Mouse (Mus musculus): ENCODE data around the gene Rsad1. TPM values are rescaled to one million over a fixed set of nuclear protein-coding genes. Genes with fewer than 3 reads are reported as not detected.
A peak's percentile ranks its signal among the peaks of the same experiment; 100 is the strongest.

Rsad1 gene
- polyA plus RNA-seq, 1 experiment from 2014 or later = 4.2 TPM

DNA sequence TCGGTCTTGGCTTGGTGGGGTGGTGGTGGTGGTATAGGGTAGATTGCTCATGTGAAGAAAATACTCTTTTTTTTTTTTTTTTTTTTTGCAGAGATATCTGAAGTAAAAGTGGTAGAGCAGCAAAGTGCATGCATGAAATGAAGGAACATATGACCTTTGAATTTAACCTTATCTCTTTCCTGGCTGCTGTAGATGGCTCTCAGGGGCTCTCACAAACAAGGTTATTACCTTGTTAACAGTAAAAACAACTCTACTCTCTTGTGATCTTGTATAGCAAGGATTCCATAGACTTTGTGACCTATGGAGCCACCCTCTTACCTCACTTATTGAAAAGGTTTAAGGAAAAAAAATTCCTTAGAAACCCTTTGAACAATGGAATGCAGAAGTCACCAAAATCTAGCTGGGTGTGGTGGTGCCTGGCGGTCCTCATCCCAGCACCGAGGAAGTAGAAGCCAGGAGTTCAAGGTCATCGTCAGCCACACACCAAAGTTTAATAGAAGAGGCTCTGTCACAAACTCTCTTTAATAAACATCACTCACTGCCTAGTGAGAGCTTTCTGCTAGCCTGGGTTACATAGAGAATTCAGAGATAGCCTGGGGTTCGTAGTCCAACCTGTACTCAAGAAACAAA is 31.2 kb upstream of the Rsad1 start:
- no peak for ATAC-seq (ENCODE audit: insufficient read depth)

DNA sequence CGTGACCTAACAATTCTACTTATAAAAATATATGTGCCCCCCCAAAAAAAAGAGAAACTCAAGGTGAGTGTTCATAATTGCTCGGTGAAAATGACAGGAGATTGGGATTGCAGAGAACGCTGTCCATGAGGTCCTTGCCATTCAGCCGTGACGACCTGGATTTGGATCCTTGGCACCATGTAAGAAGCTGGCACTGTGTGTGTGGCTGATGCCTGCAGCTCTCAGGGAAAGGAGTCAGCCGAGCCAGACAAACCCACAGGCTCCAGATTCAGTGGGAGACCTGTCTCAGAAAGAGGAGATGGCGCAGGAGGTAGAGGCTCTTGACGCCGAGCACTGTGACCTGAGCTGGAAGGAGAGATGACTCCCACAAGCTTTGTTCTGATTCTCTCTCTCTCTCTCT is 27.3 kb upstream of the Rsad1 start:
- Histone ChIP-seq H3K36me3 (ENCODE audit: insufficient read depth) (0 out of 2 replicates have a peak, but pooled peaks cover 3% of the 10 kb centered on the region), H3K27ac (ENCODE audit: low read depth) (no peak overlapping the region), H3K4me2 (no peak overlapping the region), H3K4me1 (ENCODE audit: insufficient read depth) (no peaks in the 10 kb centered on the region), H3K9ac (no peak overlapping the region), H3K27me3 (ENCODE audit: insufficient read depth, low read length) (no peaks in the 10 kb centered on the region), H3K9me3 (ENCODE audit: low read depth, low read length) (no peaks in the 10 kb centered on the region), H3K4me3 (ENCODE audit: low read depth, low read length) (no peak overlapping the region)
- TF ChIP-seq CTCF (IDR thresholded peaks at IDR 0.05; ENCODE audit: low read depth) = no peak
- 87% methylated on average over 9 of the region's 9 CpGs for WGBS
- no peak for DNase-seq
- ATAC-seq (ENCODE audit: insufficient read depth) = no peak

More for the DNA sequence above, 31.2 kb upstream of the Rsad1 start:
- Histone ChIP-seq H3K4me2 (no peak overlapping the region), H3K9me3 (ENCODE audit: low read depth, low read length) (no peaks in the 10 kb centered on the region), H3K4me1 (ENCODE audit: insufficient read depth) (no peaks in the 10 kb centered on the region), H3K27me3 (ENCODE audit: insufficient read depth, low read length) (no peaks in the 10 kb centered on the region), H3K27ac (ENCODE audit: low read depth) (no peak overlapping the region), H3K36me3 (ENCODE audit: insufficient read depth) (0 out of 2 replicates have a peak, but pooled peaks cover 3% of the 10 kb centered on the region), H3K9ac (no peak overlapping the region), H3K4me3 (ENCODE audit: low read depth, low read length) (no peak overlapping the region)
- no peak for TF ChIP-seq CTCF (IDR thresholded peaks at IDR 0.05; ENCODE audit: low read depth)
- 78% methylated on average over 5 of the region's 5 CpGs for WGBS
- no peak for DNase-seq

DNA sequence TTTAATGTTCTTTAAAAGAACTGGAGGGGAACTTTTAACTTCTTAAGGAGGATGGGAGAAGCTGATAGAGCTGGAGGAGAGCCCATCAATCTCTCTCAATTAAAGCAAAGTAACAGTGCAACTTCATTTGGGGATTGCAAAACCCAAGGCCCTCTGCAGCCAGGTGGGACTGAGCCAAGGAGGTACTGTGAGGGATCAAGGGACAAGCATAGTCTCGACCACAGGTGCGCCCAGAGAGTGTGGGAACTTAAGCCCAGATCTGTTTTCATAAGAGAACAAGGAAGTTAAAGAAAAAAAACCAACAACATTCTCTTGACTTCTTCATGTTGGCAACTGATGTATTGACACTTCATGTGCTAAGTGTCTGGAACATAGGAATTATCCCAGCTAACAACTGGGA is 26.0 kb upstream of the Rsad1 start:
- no peak for DNase-seq
- H3K27me3 ChIP-seq (ENCODE audit: insufficient read depth, low read length) = no peaks in the 10 kb centered on the region
- H3K9ac ChIP-seq = no peak overlapping the region
- TF ChIP-seq CTCF (IDR thresholded peaks at IDR 0.05; ENCODE audit: low read depth) = no peak
- H3K4me2 ChIP-seq = no peak overlapping the region
- H3K36me3 ChIP-seq (ENCODE audit: insufficient read depth) = peaks cover 13% of the 10 kb centered on the region; the same call in 1 of the 2 replicates
- H3K4me1 ChIP-seq (ENCODE audit: insufficient read depth) = no peaks in the 10 kb centered on the region
- no peak for ATAC-seq (ENCODE audit: insufficient read depth)
- 66% methylated on average over 2 of the region's 2 CpGs for WGBS
- no peaks in the 10 kb centered on the region for H3K9me3 ChIP-seq (ENCODE audit: low read depth, low read length)
- no peak overlapping the region for H3K4me3 ChIP-seq (ENCODE audit: low read depth, low read length)
- H3K27ac ChIP-seq (ENCODE audit: low read depth) = no peak overlapping the region

DNA sequence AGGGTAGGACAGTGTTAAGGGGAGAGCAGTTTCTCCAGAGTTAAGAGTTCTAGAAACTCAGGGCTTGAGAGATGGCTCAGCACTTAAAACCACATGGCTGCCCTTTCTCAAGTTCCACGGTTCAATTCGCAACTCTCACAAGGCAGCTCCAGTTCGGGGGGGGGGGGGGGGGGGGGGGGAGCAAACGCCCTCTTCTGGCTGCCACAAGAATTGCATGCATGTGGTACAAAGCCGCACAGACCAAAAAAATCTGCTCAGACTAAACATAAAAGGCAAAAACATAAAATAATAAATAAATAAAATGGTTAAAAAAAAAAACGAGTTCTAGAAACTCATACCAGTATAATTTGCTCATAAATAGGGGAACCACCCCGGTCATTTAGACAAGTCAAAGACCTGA is 25.5 kb upstream of the Rsad1 start:
- no peak for DNase-seq
- ATAC-seq (ENCODE audit: insufficient read depth) = no peak
- Histone ChIP-seq H3K36me3 (ENCODE audit: insufficient read depth) (peaks cover 13% of the 10 kb centered on the region; the same call in 1 of the 2 replicates), H3K27me3 (ENCODE audit: insufficient read depth, low read length) (no peaks in the 10 kb centered on the region), H3K4me2 (no peak overlapping the region), H3K4me3 (ENCODE audit: low read depth, low read length) (no peak overlapping the region), H3K9me3 (ENCODE audit: low read depth, low read length) (no peaks in the 10 kb centered on the region), H3K4me1 (ENCODE audit: insufficient read depth) (no peaks in the 10 kb centered on the region), H3K27ac (ENCODE audit: low read depth) (no peak overlapping the region), H3K9ac (no peak overlapping the region)
- whole genome bisulfite sequencing = 21% methylated on average over 7 of the region's 7 CpGs
- TF ChIP-seq CTCF (IDR thresholded peaks at IDR 0.05; ENCODE audit: low read depth) = no peak

DNA sequence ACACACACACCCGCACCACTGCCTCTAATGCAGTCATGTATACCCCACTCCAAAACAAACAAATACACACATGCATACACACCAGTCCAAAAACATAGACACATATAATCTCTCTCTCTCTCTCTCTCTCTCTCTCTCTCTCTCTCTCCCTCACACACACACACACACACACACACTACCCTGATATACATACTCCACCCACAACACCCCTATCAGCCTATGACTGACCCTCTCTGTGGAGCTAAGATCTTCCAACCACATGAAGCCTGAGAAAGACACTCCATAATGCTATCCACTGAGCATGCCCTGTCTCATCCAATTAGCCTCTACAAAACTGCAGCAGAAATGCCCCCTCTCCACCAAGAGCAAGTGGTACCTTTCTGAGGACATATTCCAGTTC is 22.8 kb upstream of the Rsad1 start:
- no peak for DNase-seq
- H3K27ac ChIP-seq (ENCODE audit: low read depth) = no peak overlapping the region

DNA sequence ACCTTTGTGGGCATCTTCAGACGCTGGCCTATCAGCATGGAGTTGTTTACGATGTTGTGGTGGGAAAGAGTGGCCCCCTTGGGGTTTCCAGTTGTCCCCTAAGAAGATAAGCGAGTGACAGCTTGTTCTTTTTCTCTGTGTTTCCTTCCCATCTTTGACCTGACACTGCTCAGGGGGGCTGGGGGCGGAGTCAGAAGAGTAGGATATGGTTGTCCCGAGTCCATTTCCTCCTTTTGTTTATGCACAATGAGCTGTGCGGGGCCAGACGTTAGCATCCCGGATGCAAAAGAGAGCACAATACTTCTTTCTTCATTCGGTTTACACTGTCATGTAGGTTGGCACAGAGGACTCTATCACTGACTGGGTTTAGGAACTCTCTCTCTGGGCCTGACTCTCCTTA is 21.6 kb upstream of the Rsad1 start:
- Histone ChIP-seq H3K9ac (no peak overlapping the region), H3K4me3 (ENCODE audit: low read depth, low read length) (no peak overlapping the region), H3K9me3 (ENCODE audit: low read depth, low read length) (no peaks in the 10 kb centered on the region), H3K27ac (ENCODE audit: low read depth) (peak overlapping the region; percentile 50), H3K4me1 (ENCODE audit: insufficient read depth) (no peaks in the 10 kb centered on the region), H3K4me2 (no peak overlapping the region), H3K27me3 (ENCODE audit: insufficient read depth, low read length) (no peaks in the 10 kb centered on the region), H3K36me3 (ENCODE audit: insufficient read depth) (peaks cover 18% of the 10 kb centered on the region; the same call in 1 of the 2 replicates)
- WGBS = 53% methylated on average over 9 of the region's 9 CpGs
- ATAC-seq (ENCODE audit: insufficient read depth) (peak; percentile 48; the same call in 1 of the 2 replicates), DNase-seq (peak; percentile 30)
- no peak for TF ChIP-seq CTCF (IDR thresholded peaks at IDR 0.05; ENCODE audit: low read depth)

More for the DNA sequence above, 22.8 kb upstream of the Rsad1 start:
- Histone ChIP-seq H3K9me3 (ENCODE audit: low read depth, low read length) (no peaks in the 10 kb centered on the region), H3K27me3 (ENCODE audit: insufficient read depth, low read length) (no peaks in the 10 kb centered on the region), H3K4me3 (ENCODE audit: low read depth, low read length) (no peak overlapping the region), H3K4me1 (ENCODE audit: insufficient read depth) (no peaks in the 10 kb centered on the region), H3K9ac (no peak overlapping the region), H3K36me3 (ENCODE audit: insufficient read depth) (peaks cover 21% of the 10 kb centered on the region; the same call in 1 of the 2 replicates), H3K4me2 (no peak overlapping the region)
- TF ChIP-seq CTCF (IDR thresholded peaks at IDR 0.05; ENCODE audit: low read depth) = no peak
- no peak for ATAC-seq (ENCODE audit: insufficient read depth)
- 90% methylated on average over 1 of the region's 1 CpGs for WGBS

DNA sequence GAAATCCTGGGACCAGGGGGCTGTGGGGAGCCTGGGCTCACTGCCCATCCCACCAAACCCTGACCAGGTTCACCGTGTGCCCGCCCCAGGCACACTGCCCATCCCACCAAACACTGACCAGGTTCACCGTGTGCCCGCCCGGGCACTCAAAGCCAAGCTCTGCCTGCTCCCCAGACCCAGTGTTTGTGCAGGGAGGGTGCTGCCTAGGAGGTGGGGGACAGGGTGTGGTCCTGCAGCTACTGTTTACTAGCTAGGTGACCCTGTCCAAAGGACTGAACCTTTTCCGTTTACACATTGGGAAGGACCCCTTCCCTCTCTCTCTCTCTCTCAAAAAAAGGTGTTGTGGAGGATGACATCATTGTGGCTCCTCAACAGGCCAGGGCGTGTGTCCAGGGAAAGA is 18.3 kb upstream of the Rsad1 start:
- no peak overlapping the region for H3K4me3 ChIP-seq (ENCODE audit: low read depth, low read length)
- no peak for TF ChIP-seq CTCF (IDR thresholded peaks at IDR 0.05; ENCODE audit: low read depth)
- DNase-seq (no peak), ATAC-seq (ENCODE audit: insufficient read depth) (no peak)
- peaks cover 10% of the 10 kb centered on the region; the same call in 1 of the 2 replicates for H3K27me3 ChIP-seq (ENCODE audit: insufficient read depth, low read length)
- H3K9ac ChIP-seq = no peak overlapping the region
- no peaks in the 10 kb centered on the region for H3K9me3 ChIP-seq (ENCODE audit: low read depth, low read length)
- H3K27ac ChIP-seq (ENCODE audit: low read depth) = no peak overlapping the region
- H3K4me2 ChIP-seq = no peak overlapping the region
- WGBS = 82% methylated on average over 7 of the region's 7 CpGs
- H3K4me1 ChIP-seq (ENCODE audit: insufficient read depth) = peaks cover 11% of the 10 kb centered on the region
- peaks cover 18% of the 10 kb centered on the region; the same call in 1 of the 2 replicates for H3K36me3 ChIP-seq (ENCODE audit: insufficient read depth)
